Mouse (Mus musculus) thymus, postnatal 36 days (tissue): Measurements from ENCODE around the gene Mxra7.

Experiments used
- DNase-seq, 2 experiments: peaks; one replicate each; pipeline ENCODE4 v3.0.0; 2022; ENCODE audit warnings: mixed read lengths in 2 of 2

Mxra7 gene

GRCm38 (mm10) chr11:116764946-116765345 is 62.9 kb downstream of the Mxra7 start:
- DNase-seq: no peak

DNA sequence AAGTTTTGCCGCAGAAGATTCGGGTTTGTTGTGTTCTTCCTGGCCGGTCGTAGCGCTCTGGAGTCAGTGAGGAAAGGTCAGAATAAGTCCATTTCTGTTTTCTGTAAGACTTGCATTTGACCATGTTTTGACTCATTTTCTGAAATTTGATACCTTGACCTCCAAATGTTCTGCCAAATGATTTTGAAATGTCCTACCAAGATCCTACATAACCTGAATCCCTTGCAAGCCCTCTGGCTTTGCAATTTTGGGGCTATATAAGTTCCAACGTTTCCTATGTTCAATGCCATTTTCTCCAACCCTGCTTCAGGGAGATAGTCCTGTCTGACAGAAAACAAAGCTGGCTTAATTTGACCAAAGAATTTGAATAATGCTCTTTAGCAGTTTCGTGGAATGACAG is 63.5 kb downstream of the Mxra7 start:
- no peak for DNase-seq

DNA sequence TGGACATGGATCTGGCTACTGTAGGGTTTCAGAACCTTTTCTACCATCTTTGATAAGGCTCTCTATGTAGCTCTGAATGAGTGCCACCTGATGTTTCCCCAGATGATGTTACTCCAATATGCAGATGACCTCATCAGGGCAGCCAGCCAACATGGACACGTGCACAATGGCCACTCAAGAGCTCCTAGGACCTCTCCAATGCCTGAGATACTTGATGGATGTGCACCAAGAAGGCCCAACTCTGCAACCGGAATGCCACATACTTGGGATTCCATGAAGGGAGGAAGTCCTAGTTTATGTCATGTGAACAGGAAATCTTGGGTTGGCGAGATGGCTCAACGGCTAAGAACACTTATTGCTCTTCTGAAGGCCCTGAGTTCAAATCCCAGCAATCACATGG is 72.7 kb downstream of the Mxra7 start:
- DNase-seq: no peak

DNA sequence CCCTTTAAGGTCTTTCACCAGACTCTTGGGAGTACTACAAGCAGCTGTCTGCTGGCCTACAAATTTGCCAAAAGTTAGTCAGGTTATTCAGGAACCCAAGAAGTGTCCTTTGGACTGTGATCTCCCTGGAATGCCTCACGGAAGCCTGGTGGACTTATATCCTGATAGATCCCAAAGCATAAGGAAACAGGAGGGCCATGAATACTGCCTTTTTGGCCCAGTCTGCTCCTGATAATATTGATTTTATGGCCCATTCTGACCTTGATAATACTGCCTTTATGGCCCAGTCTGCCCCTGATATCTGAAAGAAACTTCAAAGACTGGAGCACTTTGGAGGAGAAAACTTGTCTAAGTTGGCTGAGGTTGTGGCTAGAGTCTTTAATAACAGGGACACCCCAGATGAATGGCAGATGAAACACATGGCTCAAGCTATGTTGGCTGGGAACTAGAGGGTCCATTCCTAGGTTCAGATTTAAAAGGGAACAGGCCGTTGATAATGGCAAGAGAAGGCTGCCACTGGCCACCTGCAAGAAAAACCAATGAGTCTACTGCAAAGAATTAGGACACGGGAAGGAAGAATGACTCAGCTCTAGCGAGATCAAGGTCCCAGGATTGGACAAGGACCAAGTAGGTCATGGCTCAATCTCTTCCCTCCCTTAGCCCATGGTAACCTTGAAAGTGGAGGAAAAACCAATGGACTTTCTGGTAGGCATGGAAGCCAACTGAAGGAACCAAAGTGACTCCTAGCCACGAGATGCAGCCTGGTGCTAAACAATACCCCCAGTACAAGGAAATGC is 74.0 kb downstream of the Mxra7 start:
- DNase-seq: no peak
